30 mouse cellular contexts compared by ENCODE assay signal in the genomic region with DNA sequence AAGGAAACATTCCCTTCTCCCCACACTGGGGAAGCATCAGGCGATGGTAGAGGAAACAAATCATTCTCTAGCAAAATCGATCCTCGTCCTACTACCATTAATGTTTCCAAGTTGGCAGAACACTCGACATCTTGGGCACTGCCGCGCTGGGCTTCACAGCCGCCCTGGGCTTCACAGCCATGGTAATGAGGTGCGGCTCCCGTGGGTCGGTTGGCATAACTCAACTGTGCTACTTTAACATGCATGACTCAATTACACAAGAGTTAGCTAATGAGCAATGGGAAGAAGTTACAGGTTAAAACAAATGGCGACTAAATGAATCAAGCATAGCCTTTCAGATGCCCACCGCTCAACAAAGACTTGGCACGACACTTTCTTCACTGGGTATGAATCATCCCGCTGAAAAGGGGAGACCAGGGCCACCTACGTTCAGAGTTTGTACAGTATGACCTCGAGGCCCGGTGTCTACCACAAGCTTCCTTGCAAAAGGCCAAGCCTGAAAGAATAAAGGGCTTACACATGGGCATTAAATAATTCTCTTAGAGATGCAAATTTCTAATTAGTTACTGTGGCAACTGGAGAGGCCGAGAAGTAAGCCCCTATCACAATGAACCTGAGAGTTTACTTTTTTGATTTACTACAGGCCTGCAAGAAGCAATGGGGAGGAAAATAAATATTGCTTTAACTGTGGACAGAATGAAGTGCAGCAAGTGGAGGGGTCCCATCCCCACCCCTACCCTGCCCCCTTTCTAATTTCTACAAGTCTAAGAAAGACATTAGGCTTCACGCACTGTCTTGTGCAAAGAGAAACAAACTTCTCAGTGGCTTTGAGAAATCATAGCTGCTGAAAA. TPM values are rescaled to one million over a fixed set of nuclear protein-coding genes. Genes with fewer than 3 reads are reported as not detected.
DNase-seq lines count a peak whose midpoint lies in the region; ATAC-seq and TF ChIP-seq lines count a peak whose summit lies in the region.
"Had no signal": no experiment of that assay in that cellular context is flagged by ENCODE, and none has a peak within 500 bp of the region (broad histone marks: within the 10 kb centered on the region; RNA-seq: fewer than 3 reads in every experiment).

No protein-coding gene starts in this region.

- no peaks in the 10 kb centered on the region for H3K4me1 ChIP-seq in hindbrain, embryonic 11.5 days (replicated peaks; ENCODE audit: control insufficient read depth, insufficient read depth, low read length)
- no peaks in the 10 kb centered on the region for H3K4me1 ChIP-seq in hindbrain, postnatal 0 days (ENCODE audit: insufficient read depth, low read length)
- H3K4me1 ChIP-seq in forebrain, embryonic 16.5 days (replicated peaks; ENCODE audit: control insufficient read depth, insufficient read depth, low read length): peaks cover 5% of the 10 kb centered on the region; the same call in 1 of the 2 replicates
- no peaks in the 10 kb centered on the region for H3K4me1 ChIP-seq in midbrain, embryonic 16.5 days (ENCODE audit: control insufficient read depth, insufficient read depth, low read length)
- H3K4me1 ChIP-seq: embryonic facial prominence, embryonic 10.5 days; heart, embryonic 15.5 days; intestine, embryonic 15.5 days; kidney, embryonic 15.5 days; liver, embryonic 13.5 days had no signal

- intact Hi-C loops in gastrocnemius, postnatal 36 days (cut with DNase I): no loop called here

- WGBS in hindbrain, embryonic 11.5 days: 76% methylated on average over 19 of the region's 19 CpGs
- 37% methylated on average over 19 of the region's 19 CpGs for WGBS in hindbrain, postnatal 0 days
- WGBS in forebrain, embryonic 16.5 days: 15% methylated on average over 19 of the region's 19 CpGs
- WGBS in midbrain, embryonic 16.5 days: 44% methylated on average over 19 of the region's 19 CpGs

- no peak for DNase-seq in hindbrain, embryonic 11.5 days (ENCODE audit: low spot score)
- no peak for DNase-seq in hindbrain, postnatal 0 days (ENCODE audit: low spot score)
- peak; percentile 52 for DNase-seq in Muller cell, postnatal 12 days (ENCODE audit: inconsistent ontology term)
- DNase-seq in gastrocnemius, postnatal 36 days: no peak
- DNase-seq in gastrocnemius, adult 8-10 months (ENCODE audit: low spot score in 2 of 2): no peak
- no peak for DNase-seq in layer of hippocampus, postnatal 10 days (ENCODE audit: low spot score in 2 of 2)
- DNase-seq: adrenal gland, postnatal 36 days; cerebellum, adult 2 months; gastrocnemius, postnatal 14 days; heart, postnatal 4 days; liver, embryonic 13.5 days; lung, embryonic 14.5 days; lung, postnatal 36 days had no signal

- H3K4me2 ChIP-seq in hindbrain, embryonic 11.5 days (replicated peaks; ENCODE audit: low read depth, low read length): no peak overlapping the region
- no peak overlapping the region for H3K4me2 ChIP-seq in hindbrain, postnatal 0 days (ENCODE audit: low read depth, low read length)
- peak overlapping the region; percentile 5; the same call in 1 of the 2 replicates for H3K4me2 ChIP-seq in forebrain, embryonic 16.5 days (ENCODE audit: low read length)
- H3K4me2 ChIP-seq in midbrain, embryonic 16.5 days (ENCODE audit: low read length): no peak overlapping the region
- H3K4me2 ChIP-seq: heart, embryonic 15.5 days; intestine, embryonic 15.5 days; kidney, embryonic 15.5 days; limb, embryonic 12.5 days; liver, embryonic 13.5 days; lung, embryonic 14.5 days had no signal

- H3K9ac ChIP-seq in hindbrain, embryonic 11.5 days (ENCODE audit: low read depth, low read length): no peak overlapping the region
- H3K9ac ChIP-seq in hindbrain, postnatal 0 days (replicated peaks; ENCODE audit: low read length): no peak overlapping the region
- H3K9ac ChIP-seq in forebrain, embryonic 16.5 days (replicated peaks; ENCODE audit: low read depth, low read length): no peak overlapping the region
- no peak overlapping the region for H3K9ac ChIP-seq in midbrain, embryonic 16.5 days (ENCODE audit: low read depth, low read length)
- H3K9ac ChIP-seq: heart, embryonic 15.5 days; intestine, embryonic 15.5 days; kidney, embryonic 15.5 days; limb, embryonic 12.5 days; liver, embryonic 13.5 days; lung, embryonic 14.5 days had no signal

- no peaks in the 10 kb centered on the region for H3K9me3 ChIP-seq in hindbrain, embryonic 11.5 days (ENCODE audit: control insufficient read depth, low read length)
- no peaks in the 10 kb centered on the region for H3K9me3 ChIP-seq in hindbrain, postnatal 0 days (ENCODE audit: low read length)
- no peaks in the 10 kb centered on the region for H3K9me3 ChIP-seq in forebrain, embryonic 16.5 days (ENCODE audit: control insufficient read depth, low read length)
- H3K9me3 ChIP-seq in midbrain, embryonic 16.5 days (replicated peaks; ENCODE audit: control insufficient read depth, low read length, poor library complexity, severe bottlenecking): no peaks in the 10 kb centered on the region
- H3K9me3 ChIP-seq: embryonic facial prominence, embryonic 10.5 days; G1E; heart, embryonic 15.5 days; intestine, embryonic 15.5 days; kidney, embryonic 15.5 days; limb, embryonic 12.5 days; liver, embryonic 13.5 days had no signal

- H3K4me3 ChIP-seq in hindbrain, embryonic 11.5 days (ENCODE audit: low read depth, low read length): no peak overlapping the region
- H3K4me3 ChIP-seq in hindbrain, postnatal 0 days (ENCODE audit: low read length): no peak overlapping the region
- H3K4me3 ChIP-seq in forebrain, embryonic 16.5 days (replicated peaks; ENCODE audit: low read length): no peak overlapping the region
- H3K4me3 ChIP-seq in midbrain, embryonic 16.5 days (ENCODE audit: low read depth, low read length): no peak overlapping the region
- H3K4me3 ChIP-seq: embryonic facial prominence, embryonic 10.5 days; heart, embryonic 15.5 days; intestine, embryonic 15.5 days; kidney, embryonic 15.5 days; limb, embryonic 12.5 days; liver, embryonic 13.5 days had no signal

- H3K36me3 ChIP-seq in hindbrain, embryonic 11.5 days (ENCODE audit: control insufficient read depth, insufficient read depth, low read length): no peaks in the 10 kb centered on the region
- H3K36me3 ChIP-seq in hindbrain, postnatal 0 days (ENCODE audit: insufficient read depth, low read length): no peaks in the 10 kb centered on the region
- H3K36me3 ChIP-seq in forebrain, embryonic 16.5 days (ENCODE audit: control insufficient read depth, insufficient read depth): no peaks in the 10 kb centered on the region
- no peaks in the 10 kb centered on the region for H3K36me3 ChIP-seq in midbrain, embryonic 16.5 days (ENCODE audit: control insufficient read depth, insufficient read depth, low read length)
- H3K36me3 ChIP-seq: embryonic facial prominence, embryonic 10.5 days; G1E; heart, embryonic 15.5 days; intestine, embryonic 15.5 days; kidney, embryonic 15.5 days; limb, embryonic 12.5 days; liver, embryonic 13.5 days had no signal

- no peak for TF ChIP-seq CTCF in hindbrain, postnatal 0 days (IDR thresholded peaks at IDR 0.05; ENCODE audit: low read depth)

- ATAC-seq in hindbrain, embryonic 11.5 days (ENCODE audit: low FRiP score): peak; percentile 61; the same call in 1 of the 2 replicates
- no peak for ATAC-seq in hindbrain, postnatal 0 days
- ATAC-seq in forebrain, embryonic 16.5 days: peak; percentile 91
- 0 out of 2 replicates have a peak, but pooled peaks have one; percentile 32 for ATAC-seq in midbrain, embryonic 16.5 days
- ATAC-seq: CD4-positive, CD25-positive, alpha-beta regulatory T cell, adult 4 months; intestine, embryonic 15.5 days had no signal

- no peaks in the 10 kb centered on the region; the same call in 1 of the 2 replicates for H3K27me3 ChIP-seq in hindbrain, embryonic 11.5 days (ENCODE audit: control insufficient read depth, insufficient read depth, low read length)
- H3K27me3 ChIP-seq in hindbrain, postnatal 0 days (ENCODE audit: insufficient read depth, low read length): no peaks in the 10 kb centered on the region
- peaks cover 4% of the 10 kb centered on the region for H3K27me3 ChIP-seq in forebrain, embryonic 16.5 days (replicated peaks; ENCODE audit: control insufficient read depth, insufficient read depth, low read length)
- no peaks in the 10 kb centered on the region; the same call in none of the 2 replicates for H3K27me3 ChIP-seq in midbrain, embryonic 16.5 days (ENCODE audit: control insufficient read depth, insufficient read depth, low read depth, low read length)
- H3K27me3 ChIP-seq: heart, embryonic 15.5 days; intestine, embryonic 15.5 days; kidney, embryonic 15.5 days; limb, embryonic 12.5 days; liver, embryonic 13.5 days had no signal

- no peak overlapping the region for H3K27ac ChIP-seq in hindbrain, embryonic 11.5 days (ENCODE audit: low read depth, low read length)
- no peak overlapping the region for H3K27ac ChIP-seq in hindbrain, postnatal 0 days
- H3K27ac ChIP-seq in forebrain, embryonic 16.5 days (ENCODE audit: low read length): no peak overlapping the region
- H3K27ac ChIP-seq in midbrain, embryonic 16.5 days (ENCODE audit: low read length): no peak overlapping the region
- H3K27ac ChIP-seq: embryonic facial prominence, embryonic 10.5 days; heart, embryonic 15.5 days; intestine, embryonic 15.5 days; kidney, embryonic 15.5 days; limb, embryonic 12.5 days; liver, embryonic 13.5 days; stomach, postnatal 0 days had no signal

RNA-seq across cellular contexts. Expression of a gene that starts 38.1 kb away (rescaled TPM):
- polyA plus RNA-seq in hindbrain, embryonic 11.5 days (2014; fragmentation: Nextera tagmentation; extraction: Ambion mirVana): 46.6 and 58.5 TPM in 2 replicates
- 1.3 TPM in 1 of 2 replicates, not detected in the other for total RNA-seq in hindbrain, postnatal 0 days (2014; rRNA removed)
- 1.8 and 1.9 TPM in 2 replicates for polyA plus RNA-seq in hindbrain, postnatal 0 days (2015; fragmentation: Nextera tagmentation; extraction: Ambion mirVana)
- polyA plus RNA-seq in forebrain, embryonic 16.5 days (2015; fragmentation: Nextera tagmentation; extraction: Ambion mirVana): 0.87 and 1.6 TPM in 2 replicates
- 1.3 and 3.5 TPM in 2 replicates for polyA plus RNA-seq in midbrain, embryonic 16.5 days (2015; fragmentation: Nextera tagmentation; extraction: Ambion mirVana)
- total RNA-seq in gastrocnemius, postnatal 36 days (2021): not detected
- not detected for total RNA-seq in gastrocnemius, adult 8-10 months (2022)
- total RNA-seq in layer of hippocampus, postnatal 10 days (2021): not detected
- total RNA-seq: adrenal gland, postnatal 36 days; common myeloid progenitor, adult 5-6 weeks; gastrocnemius, postnatal 14 days; heart, adult 8-10 months; heart, postnatal 4 days; layer of hippocampus, postnatal 14 days; left cerebral cortex, postnatal 10 days; neutrophil, adult 5-6 weeks had no signal
- polyA plus RNA-seq: CD4-positive, CD25-positive, alpha-beta regulatory T cell, adult 4 months; G1E; heart, embryonic 15.5 days; intestine, embryonic 15.5 days; kidney, embryonic 15.5 days; large intestine, adult 2 months; limb, embryonic 12.5 days; liver, embryonic 13.5 days; lung, embryonic 14.5 days; stomach, postnatal 0 days; urinary bladder, adult 2 months had no signal
